Comparison of ENCODE assay signal across 19 mouse cellular contexts in the genomic region with DNA sequence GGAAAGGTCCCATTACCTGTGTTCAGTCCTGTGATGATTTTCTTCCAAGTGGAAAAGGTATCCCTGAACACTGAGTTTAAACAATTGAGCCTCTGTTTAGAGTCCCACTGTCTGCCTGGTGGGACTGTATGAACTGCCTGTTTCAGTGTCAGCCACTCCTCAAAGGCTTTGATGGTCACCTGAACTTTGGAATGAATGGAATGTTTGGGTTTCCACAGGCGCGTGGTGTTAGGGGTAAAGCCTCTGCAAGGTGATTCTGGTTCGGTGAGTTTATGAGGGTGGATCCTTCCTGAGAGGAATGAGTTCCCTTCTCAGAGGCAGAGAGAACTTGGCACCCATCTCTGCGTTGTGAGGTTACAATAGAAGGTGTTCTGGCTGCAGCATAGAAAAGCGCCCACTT. TPM values are rescaled to one million over a fixed set of nuclear protein-coding genes. Genes with fewer than 3 reads are reported as not detected.
DNase-seq lines count a peak whose midpoint lies in the region; ATAC-seq lines count a peak whose summit lies in the region.
"Had no signal": no experiment of that assay in that cellular context is flagged by ENCODE, and none has a peak within 500 bp of the region (broad histone marks: within the 10 kb centered on the region; RNA-seq: fewer than 3 reads in every experiment).

No protein-coding gene starts in this region.

- no peaks in the 10 kb centered on the region for H3K9me3 ChIP-seq in lung, embryonic 15.5 days
- H3K9me3 ChIP-seq in embryonic facial prominence, embryonic 14.5 days (ENCODE audit: control insufficient read depth, low read length), result no peaks in the 10 kb centered on the region
- no peaks in the 10 kb centered on the region for H3K9me3 ChIP-seq in kidney, embryonic 15.5 days (replicated peaks)
- H3K9me3 ChIP-seq in hindbrain, embryonic 11.5 days (ENCODE audit: control insufficient read depth, low read length), result no peaks in the 10 kb centered on the region
- H3K9me3 ChIP-seq: embryonic facial prominence, embryonic 13.5 days; G1E; hindbrain, embryonic 12.5 days; neural tube, embryonic 12.5 days had no signal

- no peak overlapping the region for H3K9ac ChIP-seq in lung, embryonic 15.5 days
- H3K9ac ChIP-seq in embryonic facial prominence, embryonic 14.5 days (ENCODE audit: low read depth, low read length), result no peak overlapping the region
- H3K9ac ChIP-seq in kidney, embryonic 15.5 days, result no peak overlapping the region
- H3K9ac ChIP-seq in hindbrain, embryonic 11.5 days (ENCODE audit: low read depth, low read length), result no peak overlapping the region
- H3K9ac ChIP-seq: embryonic facial prominence, embryonic 13.5 days; forebrain, postnatal 0 days; hindbrain, embryonic 12.5 days; neural tube, embryonic 12.5 days had no signal

- peak overlapping the region; percentile 63 for H3K27ac ChIP-seq in lung, embryonic 15.5 days
- H3K27ac ChIP-seq in embryonic facial prominence, embryonic 14.5 days (replicated peaks; ENCODE audit: low read depth, low read length), result no peak overlapping the region
- H3K27ac ChIP-seq in kidney, embryonic 15.5 days, result no peak overlapping the region
- H3K27ac ChIP-seq in hindbrain, embryonic 11.5 days (ENCODE audit: low read depth, low read length), result no peak overlapping the region
- H3K27ac ChIP-seq: embryonic facial prominence, embryonic 13.5 days; gastrocnemius, adult 2 months; heart, adult 2 months; hindbrain, embryonic 12.5 days; neural tube, embryonic 12.5 days had no signal

- 55% methylated on average over 5 of the region's 5 CpGs for WGBS in lung, embryonic 15.5 days
- WGBS in embryonic facial prominence, embryonic 14.5 days, result 50% methylated on average over 5 of the region's 5 CpGs
- WGBS in kidney, embryonic 15.5 days, result 57% methylated on average over 5 of the region's 5 CpGs
- 84% methylated on average over 5 of the region's 5 CpGs for WGBS in hindbrain, embryonic 11.5 days

- no peak overlapping the region for H3K4me2 ChIP-seq in lung, embryonic 15.5 days
- no peak overlapping the region for H3K4me2 ChIP-seq in embryonic facial prominence, embryonic 14.5 days (ENCODE audit: low read depth, low read length)
- no peak overlapping the region for H3K4me2 ChIP-seq in kidney, embryonic 15.5 days
- H3K4me2 ChIP-seq in hindbrain, embryonic 11.5 days (replicated peaks; ENCODE audit: low read depth, low read length), result no peak overlapping the region
- H3K4me2 ChIP-seq: embryonic facial prominence, embryonic 13.5 days; hindbrain, embryonic 12.5 days; midbrain, embryonic 11.5 days; neural tube, embryonic 12.5 days had no signal

- no peak for DNase-seq in lung, postnatal 14 days
- DNase-seq in embryonic facial prominence, embryonic 14.5 days (ENCODE audit: low spot score), result peak; percentile 57
- peak; percentile 22 for DNase-seq in lung, postnatal 25 days (ENCODE audit: low spot score)
- DNase-seq in hindbrain, embryonic 11.5 days (ENCODE audit: low spot score), result no peak
- DNase-seq: cerebellum, adult 11 months; cerebellum, postnatal 36 days; forebrain, postnatal 0 days; gastrocnemius, adult 2 months; heart, adult 2 months; right cerebral cortex, postnatal 14 days; thymus, postnatal 25 days had no signal

- ATAC-seq in lung, embryonic 15.5 days (ENCODE audit: borderline replicate concordance, extremely low read depth, low FRiP score, low TSS enrichment), result peak; percentile 78
- ATAC-seq in embryonic facial prominence, embryonic 14.5 days (ENCODE audit: low read depth), result peak; percentile 45
- peak; percentile 59; the same call in 1 of the 2 replicates for ATAC-seq in kidney, embryonic 15.5 days (replicated peaks; ENCODE audit: low FRiP score)
- no peak for ATAC-seq in inflammation-experienced regulatory T-cells, adult 6 months
- ATAC-seq in hindbrain, embryonic 11.5 days (ENCODE audit: low FRiP score), result no peak
- ATAC-seq: forebrain, postnatal 0 days had no signal

- no peaks in the 10 kb centered on the region for H3K27me3 ChIP-seq in lung, embryonic 15.5 days
- no peaks in the 10 kb centered on the region for H3K27me3 ChIP-seq in embryonic facial prominence, embryonic 14.5 days (replicated peaks; ENCODE audit: control insufficient read depth, insufficient read depth, low read length)
- H3K27me3 ChIP-seq in kidney, embryonic 15.5 days, result no peaks in the 10 kb centered on the region
- H3K27me3 ChIP-seq in hindbrain, embryonic 11.5 days (ENCODE audit: control insufficient read depth, insufficient read depth, low read length), result no peaks in the 10 kb centered on the region
- H3K27me3 ChIP-seq: embryonic facial prominence, embryonic 13.5 days; hindbrain, embryonic 12.5 days; neural tube, embryonic 12.5 days had no signal

- no peak overlapping the region for H3K4me3 ChIP-seq in lung, embryonic 15.5 days
- H3K4me3 ChIP-seq in embryonic facial prominence, embryonic 14.5 days (ENCODE audit: low read depth, low read length), result no peak overlapping the region
- H3K4me3 ChIP-seq in kidney, embryonic 15.5 days (replicated peaks), result no peak overlapping the region
- no peak overlapping the region for H3K4me3 ChIP-seq in hindbrain, embryonic 11.5 days (ENCODE audit: low read depth, low read length)
- H3K4me3 ChIP-seq: embryonic facial prominence, embryonic 13.5 days; gastrocnemius, adult 2 months; heart, adult 2 months; hindbrain, embryonic 12.5 days; neural tube, embryonic 12.5 days had no signal

- H3K4me1 ChIP-seq in lung, embryonic 15.5 days, result no peaks in the 10 kb centered on the region
- H3K4me1 ChIP-seq in embryonic facial prominence, embryonic 14.5 days (ENCODE audit: control insufficient read depth, insufficient read depth, low read length), result peaks cover 6% of the 10 kb centered on the region; the same call in 1 of the 2 replicates
- H3K4me1 ChIP-seq in kidney, embryonic 15.5 days, result peaks cover 9% of the 10 kb centered on the region; the same call in 1 of the 2 replicates
- no peaks in the 10 kb centered on the region for H3K4me1 ChIP-seq in hindbrain, embryonic 11.5 days (replicated peaks; ENCODE audit: control insufficient read depth, insufficient read depth, low read length)
- H3K4me1 ChIP-seq: hindbrain, embryonic 12.5 days; neural tube, embryonic 12.5 days had no signal

- H3K36me3 ChIP-seq in lung, embryonic 15.5 days, result no peaks in the 10 kb centered on the region
- no peaks in the 10 kb centered on the region for H3K36me3 ChIP-seq in embryonic facial prominence, embryonic 14.5 days (ENCODE audit: control insufficient read depth, insufficient read depth, low read length)
- H3K36me3 ChIP-seq in kidney, embryonic 15.5 days, result no peaks in the 10 kb centered on the region
- H3K36me3 ChIP-seq in hindbrain, embryonic 11.5 days (ENCODE audit: control insufficient read depth, insufficient read depth, low read length), result no peaks in the 10 kb centered on the region
- H3K36me3 ChIP-seq: embryonic facial prominence, embryonic 13.5 days; G1E; hindbrain, embryonic 12.5 days; neural tube, embryonic 12.5 days had no signal

RNA-seq across cellular contexts. Expression of gene Hmgn3, which starts 50.5 kb away (rescaled TPM):
- polyA plus RNA-seq in lung, embryonic 15.5 days (2015; fragmentation: Nextera tagmentation; extraction: Ambion mirVana), result 87.0 and 89.6 TPM in 2 replicates
- polyA plus RNA-seq in embryonic facial prominence, embryonic 14.5 days (2014; fragmentation: Nextera tagmentation; extraction: Ambion mirVana), result 164 and 171 TPM in 2 replicates
- 113 and 121 TPM in 2 replicates for polyA plus RNA-seq in kidney, embryonic 15.5 days (2015; fragmentation: Nextera tagmentation; extraction: Ambion mirVana)
- 10 to 100 TPM; 42.1 to 59.9 (median 50.0) TPM for polyA plus RNA-seq in inflammation-experienced regulatory T-cells, adult 6 months (2017; shearing (Covaris generic))
- 136 and 140 TPM in 2 replicates for polyA plus RNA-seq in hindbrain, embryonic 11.5 days (2014; fragmentation: Nextera tagmentation; extraction: Ambion mirVana)
- polyA plus RNA-seq: G1E had no signal

Comparison
In these comparisons a context has a peak if more than half of its experiments do, and no peak if none do; other contexts are left out.
1. DNase-seq: peak in embryonic facial prominence, embryonic 14.5 days (single experiment) and lung, postnatal 25 days (single experiment); none in lung, postnatal 14 days (single experiment) and hindbrain, embryonic 11.5 days (single experiment).
2. ATAC-seq: peak in lung, embryonic 15.5 days (single experiment), embryonic facial prominence, embryonic 14.5 days (single experiment) and kidney, embryonic 15.5 days (single experiment); none in inflammation-experienced regulatory T-cells, adult 6 months (single experiment) and hindbrain, embryonic 11.5 days (single experiment).